Mouse (Mus musculus) hindbrain, postnatal 0 days (tissue): ENCODE data around the gene Eif6. TPM values are rescaled to one million over a fixed set of nuclear protein-coding genes. Genes with fewer than 3 reads are reported as not detected.
A peak's percentile ranks its signal among the peaks of the same experiment; 100 is the strongest.

Experiments used
- ATAC-seq: fragments of 200-750 bp; cut with Nextera tagmentation; 2 replicates; pipeline ENCODE4 v1.8.0; 2017; ENCODE audit warnings: mild to moderate bottlenecking, moderate TSS enrichment, moderate library complexity
- DNase-seq: peaks from one replicate; pipeline ENCODE4 v3.0.0-alpha.2; 2015; ENCODE audit warnings: low spot score
- H3K27ac ChIP-seq: fragments of 300-500 bp; sonication (generic); 2 replicates; pipeline ENCODE4 v1.5.1; 2014; ENCODE audit warnings: mild to moderate bottlenecking
- H3K27me3 ChIP-seq: fragments of 300-500 bp; sonication (generic); 2 replicates; pipeline ENCODE4 v1.6.1; 2014; ENCODE audit warnings: low read length, mixed read lengths; ENCODE audit not compliant: insufficient read depth
- H3K36me3 ChIP-seq: fragments of 300-500 bp; sonication (generic); 2 replicates; pipeline ENCODE4 v1.6.1; 2014; ENCODE audit warnings: low read length, mixed read lengths; ENCODE audit not compliant: insufficient read depth
- H3K4me1 ChIP-seq: fragments of 300-500 bp; sonication (generic); 2 replicates; pipeline ENCODE4 v1.6.1; 2014; ENCODE audit warnings: antibody characterized with exemption, low read length, mixed read lengths; ENCODE audit not compliant: insufficient read depth
- H3K4me2 ChIP-seq: fragments of 300-500 bp; sonication (generic); 2 replicates; pipeline ENCODE4 v1.6.1; 2014; ENCODE audit warnings: low read depth, mild to moderate bottlenecking, low read length, moderate library complexity, mixed read lengths
- H3K4me3 ChIP-seq: fragments of 300-500 bp; sonication (generic); 2 replicates; pipeline ENCODE4 v1.5.1; 2014; ENCODE audit warnings: low read length
- H3K9ac ChIP-seq: fragments of 300-500 bp; sonication (generic); replicated peaks from 2 replicates; pipeline ENCODE4 v1.6.1; 2014; ENCODE audit warnings: mild to moderate bottlenecking, low read length, moderate library complexity, mixed read lengths
- H3K9me3 ChIP-seq: fragments of 300-500 bp; sonication (generic); 2 replicates; pipeline ENCODE4 v1.6.1; 2016; ENCODE audit warnings: low read length, mixed read lengths
- CTCF ChIP-seq: IDR thresholded peaks from 2 replicates; pipeline ENCODE4 v1.5.1; 2016; ENCODE audit warnings: antibody characterized with exemption, control low read depth, low read depth
- WGBS: fragments of 180-500 bp; shearing (Covaris S2); extraction: QIAGEN DNeasy Blood & Tissue Kit; methylation state at CpG from one replicate; pipeline ENCODE4 v1.1.7; 2014; 5-methylcytosine and 5-hydroxymethylcytosine counted together
- polyA plus RNA-seq: library from polyadenylated mRNA; unstranded; fragments of >200 nt; fragmentation: Nextera tagmentation; extraction: Ambion mirVana; gene quantifications from 2 replicates; pipeline ENCODE4 v1.2.1, GENCODE M21; 2015
- total RNA-seq: library from RNA; depleted of rRNA; stranded (reverse); fragments of >200 nt; gene quantifications from 2 replicates; pipeline ENCODE4 v1.2.3, GENCODE M21; 2014

Eif6 gene
- total and polyA plus RNA-seq, 2 experiments from 2014 or later: 110 to 144 TPM

DNA sequence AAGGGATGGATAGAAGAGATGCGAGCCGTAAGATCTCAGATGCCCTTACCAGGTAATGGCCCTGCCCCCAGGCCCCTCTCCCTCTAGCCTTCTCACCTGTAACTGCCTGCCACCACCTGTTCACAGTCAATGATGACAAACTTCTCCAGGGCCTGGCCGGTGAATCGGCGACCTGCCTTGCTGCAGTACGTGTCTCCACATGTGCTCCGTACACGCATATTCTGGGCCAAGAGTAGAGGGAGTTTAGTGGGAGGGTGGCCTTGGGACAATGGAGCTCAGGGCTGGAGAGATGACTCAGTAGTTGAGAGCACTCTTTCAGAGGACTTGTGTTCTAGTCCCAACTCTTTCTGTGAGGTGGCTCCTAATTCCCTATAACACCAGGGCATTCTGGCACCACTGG, 4.1 kb upstream of the Eif6 start:
- TF ChIP-seq CTCF: no peak
- Histone ChIP-seq H3K4me3 (no peak overlapping the region), H3K4me2 (no peak overlapping the region), H3K9me3 (no peaks in the 10 kb centered on the region), H3K9ac (no peak overlapping the region), H3K27me3 (no peaks in the 10 kb centered on the region), H3K27ac (no peak overlapping the region), H3K4me1 (peaks cover 5% of the 10 kb centered on the region; the same call in 1 of the 2 replicates), H3K36me3 (no peaks in the 10 kb centered on the region)
- DNase-seq (no peak), ATAC-seq (no peak)
- 89% methylated on average over 8 of the region's 8 CpGs for WGBS

GRCm38 (mm10) chr2:155825904-155826629, 658 bp downstream of the Eif6 start:
- Histone ChIP-seq H3K9ac (peak overlapping the region; percentile 74), H3K36me3 (peaks cover 26% of the 10 kb centered on the region; the same call in 1 of the 2 replicates), H3K27ac (peak overlapping the region; percentile 84), H3K4me2 (peak overlapping the region; percentile 84), H3K27me3 (no peaks in the 10 kb centered on the region), H3K9me3 (no peaks in the 10 kb centered on the region), H3K4me1 (peaks cover 5% of the 10 kb centered on the region; the same call in 1 of the 2 replicates), H3K4me3 (peak overlapping the region; percentile 66)
- DNase-seq (no peak), ATAC-seq (no peak; the same call in 1 of the 2 replicates)
- no peak for TF ChIP-seq CTCF
- 3% methylated on average over 52 of the region's 52 CpGs for WGBS

DNA sequence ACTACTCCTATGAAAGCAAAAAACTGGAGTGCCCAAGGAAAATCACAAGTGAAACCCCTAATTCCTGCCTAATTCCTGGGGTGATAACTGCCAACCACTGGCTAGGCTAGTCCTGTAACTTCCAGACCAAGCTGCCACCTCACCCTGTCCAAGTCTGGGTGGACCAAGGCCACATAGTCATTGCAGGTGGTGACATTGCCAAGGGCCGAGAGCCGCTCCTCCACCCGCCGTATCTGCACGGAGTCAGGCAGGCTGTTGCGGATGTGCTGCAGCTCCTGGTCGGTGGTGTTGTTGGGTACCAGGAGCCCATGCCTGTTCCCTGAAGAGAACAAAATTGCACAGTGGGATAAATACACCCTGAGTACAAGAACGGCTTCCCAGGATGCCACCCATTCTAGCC, 3.0 kb downstream of the Eif6 start:
- Histone ChIP-seq H3K4me1 (peaks cover 15% of the 10 kb centered on the region), H3K27me3 (no peaks in the 10 kb centered on the region), H3K27ac (no peak overlapping the region), H3K36me3 (peaks cover 31% of the 10 kb centered on the region), H3K9me3 (no peaks in the 10 kb centered on the region), H3K4me3 (no peak overlapping the region), H3K4me2 (no peak overlapping the region), H3K9ac (no peak overlapping the region)
- TF ChIP-seq CTCF: no peak
- WGBS: 93% methylated on average over 8 of the region's 8 CpGs
- ATAC-seq (no peak), DNase-seq (no peak)

- Histone ChIP-seq H3K9me3 (no peaks in the 10 kb centered on the region), H3K27ac (no peak overlapping the region), H3K4me1 (peaks cover 20% of the 10 kb centered on the region), H3K4me3 (no peak overlapping the region), H3K4me2 (no peak overlapping the region), H3K36me3 (peaks cover 37% of the 10 kb centered on the region), H3K27me3 (no peaks in the 10 kb centered on the region), H3K9ac (no peak overlapping the region)
- no peak for TF ChIP-seq CTCF
- no peak for ATAC-seq
- WGBS: 86% methylated on average over 5 of the region's 5 CpGs
- DNase-seq: no peak
Observed at GRCm38 (mm10) chr2:155820779-155821178, 5.9 kb downstream of the Eif6 start.

DNA sequence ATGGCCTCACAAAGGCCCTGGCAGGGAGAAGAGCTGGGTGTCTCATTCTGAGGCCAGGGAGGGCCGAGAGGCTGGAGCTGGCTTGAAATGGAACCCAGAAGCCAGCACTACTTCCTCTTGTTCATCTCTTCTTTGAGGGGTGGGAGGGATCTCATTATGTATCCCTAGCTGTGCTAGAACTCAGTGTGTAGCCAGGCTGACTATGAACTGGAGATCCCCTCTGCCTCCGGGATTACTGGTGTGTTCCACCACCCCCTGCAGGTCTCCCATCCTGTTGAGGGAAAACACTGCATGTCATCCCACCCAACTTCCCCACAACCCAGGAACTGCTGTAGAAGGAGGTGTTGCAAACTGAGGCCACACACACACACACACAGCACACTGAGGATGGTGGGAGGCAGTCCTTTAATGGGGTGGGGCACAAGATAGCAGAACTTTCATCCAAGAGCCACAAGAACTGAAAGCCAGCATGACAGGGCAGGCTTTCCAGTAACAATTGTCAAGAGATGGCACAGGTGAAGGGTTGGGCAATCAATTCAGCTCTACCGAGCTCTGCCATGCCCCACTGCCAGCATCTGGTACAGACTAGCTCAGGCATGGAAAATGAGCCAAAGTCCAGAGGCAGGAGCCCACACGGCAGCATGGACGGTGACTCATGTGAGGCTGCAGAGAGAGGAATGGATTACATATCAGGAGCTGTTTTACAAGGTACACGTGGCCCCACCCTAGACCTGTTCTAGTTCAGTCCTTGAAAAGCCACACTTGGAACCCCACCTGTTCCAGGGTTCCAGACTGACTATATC, 7.1 kb downstream of the Eif6 start:
- H3K36me3 ChIP-seq: peaks cover 42% of the 10 kb centered on the region
- ATAC-seq (no peak; the same call in 1 of the 2 replicates), DNase-seq (no peak)
- peak overlapping the region; percentile 93 for H3K4me2 ChIP-seq
- no peak for TF ChIP-seq CTCF
- WGBS: 57% methylated on average over 6 of the region's 6 CpGs
- peak overlapping the region; percentile 82 for H3K9ac ChIP-seq
- H3K27ac ChIP-seq: peak overlapping the region; percentile 93
- no peaks in the 10 kb centered on the region for H3K9me3 ChIP-seq
- H3K4me3 ChIP-seq: peak overlapping the region; percentile 60
- H3K4me1 ChIP-seq: peaks cover 20% of the 10 kb centered on the region
- H3K27me3 ChIP-seq: no peaks in the 10 kb centered on the region

DNA sequence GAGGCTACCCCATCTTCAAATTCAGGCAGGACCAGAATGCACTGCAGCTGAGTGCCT, 7.5 kb downstream of the Eif6 start, which contains the start of gene BC029722:
Gene BC029722, minus strand, starts transcription at position 35 of the 57 bp plus-strand sequence.
- H3K4me2 ChIP-seq: peak within 1 kb of the TSS; percentile 93
- TF ChIP-seq CTCF: no peak
- peak within 1 kb of the TSS; percentile 82 for H3K9ac ChIP-seq
- no peaks in the 10 kb centered on the region for H3K27me3 ChIP-seq
- ATAC-seq: no peak
- H3K27ac ChIP-seq: peak within 1 kb of the TSS; percentile 93
- H3K4me3 ChIP-seq: peak within 1 kb of the TSS; percentile 60
- DNase-seq: no peak
- H3K36me3 ChIP-seq: peaks cover 46% of the 10 kb centered on the region
- no peaks in the 10 kb centered on the region for H3K9me3 ChIP-seq
- H3K4me1 ChIP-seq: peaks cover 20% of the 10 kb centered on the region
